Mouse (Mus musculus) heart, postnatal 36 days (tissue): ENCODE measurements around the gene Sp6. TPM values are rescaled to one million over a fixed set of nuclear protein-coding genes. Genes with fewer than 3 reads are reported as not detected.

Experiments
- DNase-seq, 2 experiments: peaks; one replicate each; pipeline ENCODE4 v3.0.0; 2021 to 2022
- intact Hi-C: fragments of 180-260 bp; cut with DNase I; formaldehyde crosslinking; loops from one replicate; pipeline ENCODE4 v1.15.1; 2025
- microRNA-seq, 2 experiments: library from miRNA; unstranded; fragments of <30 nt; microRNA quantifications; one replicate each; pipeline ENCODE4 v1.2.0; 2021; ENCODE audit warnings: borderline number of aligned reads in 2 of 2
- total RNA-seq, 2 experiments: library from RNA; stranded (reverse); gene quantifications; 2 replicates each; pipeline ENCODE4 v1.2.3; 2021

The Sp6 gene
- total RNA-seq, 2 experiments from 2014 or later: 0.14 TPM; not detected in 1

DNA sequence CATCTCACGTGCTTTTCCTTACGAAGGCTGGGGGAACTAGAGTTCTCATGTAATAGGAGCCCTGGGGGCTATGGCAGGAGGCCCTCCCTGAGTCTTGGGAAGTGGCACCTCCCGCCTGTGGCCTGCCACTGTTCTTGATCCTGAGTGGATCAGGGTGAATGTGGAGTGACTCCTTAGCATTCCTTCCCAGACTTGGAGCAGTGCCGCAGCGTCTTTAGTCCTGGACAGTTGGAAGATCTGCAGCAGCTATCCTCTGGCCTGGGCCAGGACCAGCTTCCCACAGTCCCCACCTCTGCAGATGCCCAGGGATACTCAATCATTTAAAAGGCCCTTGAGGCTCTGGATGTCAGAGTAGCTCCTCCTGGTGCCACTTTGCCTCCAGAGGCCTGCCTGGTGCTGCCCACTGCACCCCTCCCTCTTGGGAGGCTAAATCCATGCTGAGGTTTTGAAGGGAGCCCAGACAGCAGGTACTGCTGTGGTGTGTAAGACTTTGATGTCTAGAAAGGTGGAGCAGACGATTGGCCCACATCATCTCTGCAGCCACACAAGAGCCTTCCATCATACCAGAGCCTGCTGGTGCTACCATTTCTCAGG is 36.4 kb downstream of the Sp6 start:
- intact Hi-C loops: no loop called here
- no peak for DNase-seq

DNA sequence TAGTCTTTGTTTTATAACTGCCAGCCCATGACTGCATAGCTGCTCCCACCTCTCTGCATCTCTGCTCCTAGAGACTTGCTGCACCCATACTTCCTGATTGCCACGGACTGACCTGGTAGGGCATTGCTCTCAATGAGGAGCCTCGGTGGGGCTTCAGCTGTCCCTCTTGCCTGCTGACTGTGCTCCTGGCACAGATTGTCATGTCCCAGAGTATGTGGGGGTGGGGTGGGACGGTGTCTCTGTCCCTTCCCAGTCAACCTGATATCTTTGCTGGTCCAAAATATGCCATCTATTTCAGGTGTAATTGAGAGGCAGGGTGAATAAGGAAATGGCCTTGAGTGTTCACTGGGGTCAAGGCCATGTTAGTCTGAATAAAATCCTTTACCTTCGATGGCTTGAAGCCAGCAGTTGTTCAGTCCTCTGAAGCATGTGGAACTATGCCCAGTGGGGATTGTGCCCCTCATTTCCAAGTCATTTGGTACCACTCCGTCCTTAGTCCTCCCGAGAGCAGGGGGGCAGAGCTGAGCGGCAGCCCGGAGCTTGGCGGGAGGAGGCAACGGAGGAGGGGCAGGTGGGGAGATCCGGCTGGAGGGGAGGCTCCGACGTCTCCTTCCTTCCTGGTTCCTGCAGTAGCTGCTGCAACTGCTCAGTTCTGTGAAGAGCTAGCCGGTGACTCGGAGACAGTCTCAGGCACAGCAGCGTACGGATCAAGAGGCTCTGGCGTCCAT is 37.2 kb downstream of the Sp6 start, which contains the start of gene Osbpl7:
Osbpl7 (plus strand) TSS at position 413 of the 728 bp plus-strand sequence.
- DNase-seq: peak; percentile 73 to 75

DNA sequence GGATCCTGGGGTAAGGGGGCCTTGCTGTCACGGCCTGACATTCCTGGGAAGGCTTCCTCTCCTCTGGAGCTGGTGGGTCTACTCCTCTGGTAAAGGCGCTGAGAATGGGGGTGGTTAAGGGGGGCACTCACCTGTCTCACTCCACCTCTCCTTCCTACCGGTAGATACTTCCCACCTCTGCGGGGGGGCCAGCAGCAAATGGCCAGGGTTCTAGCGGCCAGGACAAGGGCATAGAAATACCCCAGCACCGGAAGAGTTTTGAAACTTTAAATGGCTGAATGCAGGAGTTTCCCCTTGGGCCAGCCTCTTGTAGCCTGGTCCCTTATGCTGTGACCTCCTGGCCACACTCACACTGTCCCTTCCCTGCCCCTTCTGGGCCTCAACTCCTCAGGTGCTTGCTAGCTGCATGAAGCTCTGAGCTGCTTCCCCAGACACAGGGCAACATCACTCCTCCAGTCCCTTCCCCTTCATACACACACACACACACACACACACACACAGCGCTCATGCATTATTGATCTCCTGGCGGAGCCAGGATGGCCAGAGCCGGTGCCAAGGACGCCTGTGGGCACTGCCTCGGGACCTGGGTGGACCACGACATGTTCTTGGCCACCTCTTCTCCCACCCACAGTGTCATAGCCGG is 37.9 kb downstream of the Sp6 start:
- intact Hi-C loops: no loop called here
- DNase-seq: no peak

More for the DNA sequence above, 37.2 kb downstream of the Sp6 start, which contains the start of gene Osbpl7:
- intact Hi-C loops: no loop called here

DNA sequence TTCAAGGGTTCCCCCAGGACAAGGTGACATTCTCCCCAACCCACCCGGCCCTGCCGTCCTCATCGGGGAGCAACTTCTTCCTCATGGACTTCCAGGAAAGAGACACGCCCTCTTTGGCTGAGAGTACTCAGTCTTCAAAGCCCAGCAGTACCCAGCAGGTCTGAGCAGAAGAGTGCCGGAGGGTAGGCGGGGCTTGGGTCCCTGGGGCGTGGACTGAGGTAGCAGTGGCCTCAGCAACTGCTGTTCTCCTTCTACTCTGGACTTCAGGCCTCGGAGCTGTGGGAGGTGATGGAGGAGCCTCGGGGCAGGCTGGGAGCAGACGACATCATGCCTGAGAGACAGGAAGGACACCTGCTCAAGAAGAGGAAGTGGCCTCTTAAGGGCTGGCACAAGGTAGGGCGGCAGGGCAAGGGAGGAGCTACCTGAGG is 39.0 kb downstream of the Sp6 start:
- no peak for DNase-seq
- intact Hi-C loops: no loop called here

DNA sequence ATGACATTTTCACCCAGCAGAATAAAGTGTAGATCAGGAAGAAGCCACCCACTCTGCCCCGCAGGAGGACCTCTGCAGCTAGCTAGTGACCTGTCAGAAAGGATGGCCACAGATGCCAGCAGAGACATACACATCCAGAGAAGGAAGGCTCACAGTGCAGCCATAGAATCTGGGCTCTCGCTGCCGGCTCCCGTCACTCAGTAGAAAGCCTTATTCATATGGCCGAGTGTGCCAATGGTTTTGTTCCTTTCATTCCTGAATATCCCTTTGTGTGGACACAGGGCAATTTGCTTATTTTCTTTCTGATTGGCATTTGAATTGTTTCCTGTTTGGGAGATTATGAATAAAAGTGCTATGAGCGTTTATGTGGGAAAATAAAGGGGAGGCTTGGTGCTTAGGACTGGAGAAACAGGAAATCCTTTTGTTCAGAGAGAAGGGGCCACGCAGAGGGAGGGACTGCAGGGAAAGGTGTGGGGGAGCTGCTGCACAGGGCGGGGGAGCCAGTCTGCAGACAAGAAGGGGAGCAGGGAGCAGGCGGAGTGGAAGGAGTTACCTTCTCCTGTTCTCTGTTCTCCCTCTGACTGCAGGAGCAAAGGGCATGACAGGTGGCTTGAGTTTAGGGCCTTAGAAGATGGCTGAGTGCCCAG is 50.2 kb downstream of the Sp6 start:
- no peak for DNase-seq
- intact Hi-C loops: no loop called here

DNA sequence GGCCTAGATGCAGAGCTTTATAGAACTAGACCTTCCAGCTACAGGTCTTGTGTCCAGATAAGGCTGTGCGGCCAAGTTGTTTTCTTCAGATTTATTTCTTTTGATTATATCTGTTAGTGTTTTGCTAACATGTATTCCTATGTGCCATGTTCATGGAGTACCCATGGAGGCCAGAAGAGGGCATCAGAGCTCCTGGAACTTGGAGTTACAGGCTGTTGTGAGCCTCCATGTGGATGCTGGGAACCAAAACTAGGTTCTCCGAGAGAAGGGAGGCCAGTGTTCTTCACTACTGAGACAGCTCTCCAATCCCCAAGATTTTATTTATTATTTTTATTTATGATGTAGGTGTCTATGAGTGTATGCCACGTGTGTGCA is 50.7 kb downstream of the Sp6 start:
- DNase-seq: no peak
- intact Hi-C loops: no loop called here

DNA sequence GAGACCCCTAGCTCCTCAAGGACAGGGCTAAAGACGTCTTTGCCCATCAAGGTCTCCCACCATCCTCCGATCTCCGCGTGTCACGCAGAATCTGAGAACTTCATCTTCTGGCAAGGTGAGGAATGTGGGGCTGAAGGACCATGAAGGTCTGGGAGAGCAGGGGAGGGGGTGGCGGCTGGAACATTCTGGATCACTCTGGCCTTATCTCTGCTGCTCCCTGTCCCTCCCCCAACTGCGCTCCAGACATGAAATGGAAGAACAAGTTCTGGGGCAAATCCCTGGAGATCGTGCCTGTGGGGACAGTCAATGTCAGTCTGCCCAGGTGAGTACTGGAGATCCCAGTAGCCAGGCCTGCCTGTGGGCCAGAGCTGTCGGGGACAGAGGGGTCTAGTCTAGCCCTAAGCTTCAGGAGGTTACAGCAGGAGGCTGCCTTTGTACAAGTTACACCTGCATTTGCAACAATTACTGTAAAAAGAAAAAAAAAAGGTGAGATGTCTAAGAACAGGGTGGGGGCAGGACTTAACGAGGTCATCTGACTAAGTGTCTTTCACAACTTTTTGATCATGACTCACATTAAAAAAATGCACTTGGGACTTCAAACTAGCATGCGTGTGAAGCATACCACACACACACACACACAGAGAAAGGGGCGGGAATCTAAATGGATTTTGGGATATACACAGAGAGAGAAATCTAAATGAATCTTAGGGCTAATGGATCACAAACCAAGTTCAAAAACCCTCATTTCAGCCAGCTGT is 52.5 kb downstream of the Sp6 start:
- intact Hi-C loops: no loop called here
- no peak for DNase-seq

DNA sequence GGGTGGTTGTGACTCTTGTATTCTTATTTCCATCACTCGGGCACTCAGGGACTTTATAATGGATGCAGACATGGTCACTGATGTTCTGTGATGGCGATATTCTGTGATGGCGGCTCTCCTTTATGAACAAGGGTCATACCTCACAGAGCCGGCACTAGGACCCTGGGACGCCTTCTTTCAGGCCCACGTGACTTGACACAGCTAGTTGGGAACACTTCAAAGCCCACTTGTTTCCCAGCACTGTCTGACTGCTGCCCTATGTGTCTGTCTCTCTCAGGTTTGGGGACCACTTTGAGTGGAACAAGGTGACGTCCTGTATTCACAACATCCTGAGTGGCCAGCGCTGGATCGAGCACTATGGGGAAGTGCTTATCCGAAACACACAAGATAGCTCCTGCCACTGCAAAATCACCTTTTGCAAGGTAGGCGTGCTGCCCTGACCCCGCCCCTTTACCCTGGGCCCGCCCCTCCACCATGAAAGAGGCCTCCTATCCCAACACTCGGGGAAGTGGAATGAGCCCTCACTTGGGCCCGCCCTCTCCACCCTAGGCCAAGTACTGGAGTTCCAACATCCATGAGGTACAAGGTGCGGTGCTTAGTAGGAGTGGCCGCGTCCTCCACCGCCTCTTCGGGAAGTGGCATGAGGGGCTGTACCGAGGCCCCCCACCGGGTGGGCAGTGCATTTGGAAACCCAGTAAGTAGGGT is 53.6 kb downstream of the Sp6 start:
- intact Hi-C loops: no loop called here
- no peak for DNase-seq

DNA sequence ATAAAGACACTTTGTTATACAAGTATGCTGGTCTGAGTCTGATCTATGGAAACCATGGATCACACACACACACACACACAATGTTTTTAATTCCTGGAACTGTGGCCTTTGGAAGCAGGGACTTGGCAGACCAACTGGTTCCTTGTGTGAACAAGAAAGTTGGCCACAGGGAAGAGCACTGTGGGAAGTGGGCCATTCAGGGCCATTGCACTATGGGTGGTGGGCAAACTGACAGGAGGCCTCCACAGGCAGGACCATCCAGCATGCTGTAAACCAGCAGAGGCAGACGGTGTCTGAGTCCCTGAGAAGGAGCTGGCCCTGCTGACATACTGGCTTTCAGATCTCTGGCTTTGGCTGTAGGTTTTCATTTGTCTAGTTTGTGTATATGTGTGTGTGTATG is 56.1 kb downstream of the Sp6 start:
- intact Hi-C loops: no loop called here
- no peak for DNase-seq

DNA sequence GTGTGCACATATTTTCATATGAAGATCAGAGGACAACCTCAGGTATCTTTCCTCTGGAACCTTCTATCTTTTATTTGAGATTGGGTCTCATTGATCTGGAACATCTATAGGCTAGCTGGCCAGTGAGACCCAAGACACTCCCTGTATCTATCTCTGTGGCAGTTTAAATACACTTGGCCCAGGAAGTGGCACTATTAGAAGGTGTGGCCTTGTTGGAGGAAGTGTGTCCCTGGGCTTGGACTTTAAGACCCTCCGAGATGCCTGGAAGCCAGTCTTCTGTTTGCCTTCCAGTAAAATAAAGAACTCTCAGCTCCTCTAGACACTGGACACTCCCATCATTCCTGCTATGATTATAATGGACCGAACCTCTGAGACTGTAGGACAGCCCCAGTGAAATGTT is 56.6 kb downstream of the Sp6 start:
- no peak for DNase-seq
- intact Hi-C loops: loop anchor here (10.0 kb wide), 1 partner anchor 275 kb away; no protein-coding TSS in a partner anchor

DNA sequence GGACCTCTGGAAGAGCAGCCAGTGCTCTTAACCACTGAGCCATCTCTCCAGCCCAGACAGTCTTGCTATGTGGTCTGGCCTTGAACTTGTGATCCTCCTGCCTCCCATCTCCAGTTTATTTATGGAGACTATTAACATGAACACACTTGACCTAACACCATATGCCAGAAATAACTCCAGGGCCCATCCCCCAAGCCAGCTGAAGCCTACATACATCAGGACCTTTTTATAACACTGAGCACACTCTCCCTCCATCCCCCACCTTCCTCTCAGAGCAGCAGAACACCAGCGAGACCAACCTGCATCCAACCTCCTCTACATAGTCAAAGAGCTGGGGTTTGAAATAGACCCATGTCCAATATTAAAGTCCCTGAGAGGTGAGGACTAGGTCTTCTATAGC is 57.9 kb downstream of the Sp6 start:
- intact Hi-C loops: loop anchor here (10.0 kb wide), 1 partner anchor 274 kb away; no protein-coding TSS in a partner anchor
- no peak for DNase-seq

DNA sequence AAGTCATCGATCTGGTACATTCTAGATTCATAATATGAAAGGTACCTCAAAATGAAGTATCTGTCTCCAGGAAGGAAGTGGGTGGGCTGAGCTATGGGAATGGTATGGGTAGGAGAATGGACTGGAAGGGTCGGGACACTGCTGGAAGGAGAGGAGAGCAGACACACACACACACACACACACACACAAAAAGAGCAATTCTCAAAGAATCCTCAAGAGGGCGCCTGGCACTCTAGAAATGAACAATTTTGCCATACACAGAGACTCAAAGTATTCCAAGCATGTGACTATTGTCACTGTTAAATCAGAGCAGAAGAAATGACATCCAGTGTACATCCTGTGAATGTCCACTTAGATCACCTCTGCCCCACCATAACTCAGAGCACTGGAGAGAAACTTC is 59.3 kb downstream of the Sp6 start:
- DNase-seq: peak; percentile 27 to 31
- intact Hi-C loops: loop anchor here (2.0 to 10.0 kb wide), 3 partner anchors 74 to 272 kb away; no protein-coding TSS in a partner anchor

DNA sequence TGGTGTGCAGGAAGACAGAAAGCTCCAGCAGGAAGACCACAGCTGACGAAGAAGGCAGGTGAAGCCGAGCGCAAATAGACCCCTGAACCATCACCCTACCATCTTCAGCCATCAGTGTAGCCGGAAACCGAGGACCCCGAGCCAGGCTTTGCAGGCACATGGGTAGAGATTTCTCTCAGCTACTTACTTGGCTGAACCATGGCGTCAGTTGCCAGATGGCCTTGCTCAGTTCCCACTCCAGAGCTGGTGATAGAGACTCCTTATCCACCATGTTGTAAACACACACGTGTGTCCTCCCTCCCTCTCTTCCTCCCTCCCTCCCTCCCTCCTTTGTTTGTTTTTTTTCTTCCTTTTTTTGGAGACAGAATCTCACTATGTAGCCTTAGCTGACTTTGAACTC is 61.0 kb downstream of the Sp6 start:
- DNase-seq: no peak
- intact Hi-C loops: loop anchor here (10.0 kb wide), 1 partner anchor 271 kb away; no protein-coding TSS in a partner anchor

Small RNAs within 50 kb of the gene (microRNA-seq; reads per million reads assigned to microRNA genes)
- 0 to 0.67 reads per million in 2 experiments for gene Mir8103

Other genes starting within 250 kb of the Sp6 start
- 10 to 100 TPM; 12.1 to 12.6 TPM for gene Snx11, start 235.8 kb upstream of the Sp6 start, total RNA-seq
- gene Cbx1, start 224.3 kb upstream of the Sp6 start, total RNA-seq: 10 to 100 TPM; 32.5 to 35.2 TPM
- gene Nfe2l1, start 183.4 kb upstream of the Sp6 start, total RNA-seq: 100 to 1,000 TPM; 397 to 404 TPM
- gene Copz2, start 163.5 kb upstream of the Sp6 start, total RNA-seq: 10 to 100 TPM; 36.0 to 39.4 TPM
- 10 to 100 TPM; 22.7 to 23.7 TPM for gene Cdk5rap3, start 96.9 kb upstream of the Sp6 start, total RNA-seq
- gene Prr15l, start 85.3 kb upstream of the Sp6 start, total RNA-seq: 1 to 10 TPM in 1 of 2 experiments, under 1 TPM in 1; 0.73 to 1.8 TPM
- gene Pnpo, start 69.4 kb upstream of the Sp6 start, total RNA-seq: 10 to 100 TPM; 12.8 to 13.9 TPM
- 10 to 100 TPM; 10.3 to 13.8 TPM for gene Sp2, start 30.4 kb upstream of the Sp6 start, total RNA-seq
- gene Scrn2, start 16.5 kb downstream of the Sp6 start, total RNA-seq: 10 to 100 TPM; 13.7 to 14.1 TPM
- not detected for gene Lrrc46, start 28.0 kb downstream of the Sp6 start, total RNA-seq
- 10 to 100 TPM; 85.0 to 89.8 TPM for gene Mrpl10, start 28.2 kb downstream of the Sp6 start, total RNA-seq
- 1 to 10 TPM; 3.8 to 4.9 TPM for gene Osbpl7, start 37.2 kb downstream of the Sp6 start, total RNA-seq
- gene Tbx21, start 101.9 kb downstream of the Sp6 start, total RNA-seq: not detected
- gene Tbkbp1, start 138.1 kb downstream of the Sp6 start, total RNA-seq: 10 to 100 TPM; 11.0 to 15.3 TPM
- 10 to 100 TPM; 83.7 to 85.7 TPM for gene Kpnb1, start 174.5 kb downstream of the Sp6 start, total RNA-seq